Mouse (Mus musculus) spleen, adult 2 months (tissue): ENCODE measurements around the gene Vangl2.

Source experiments
- CTCF ChIP-seq: fragments of 200-500 bp; IDR thresholded peaks from 2 replicates; pipeline ENCODE4 v1.5.1; 2011; ENCODE audit warnings: mild to moderate bottlenecking, inconsistent platforms; ENCODE audit not compliant: insufficient read depth, insufficient read length, insufficient replicate concordance; ENCODE audit errors: extremely low read depth
- POLR2A ChIP-seq: fragments of 200-500 bp; IDR thresholded peaks from 2 replicates; pipeline ENCODE4 v1.6.1; 2011; ENCODE audit warnings: low read depth, low read length, inconsistent platforms

DNA sequence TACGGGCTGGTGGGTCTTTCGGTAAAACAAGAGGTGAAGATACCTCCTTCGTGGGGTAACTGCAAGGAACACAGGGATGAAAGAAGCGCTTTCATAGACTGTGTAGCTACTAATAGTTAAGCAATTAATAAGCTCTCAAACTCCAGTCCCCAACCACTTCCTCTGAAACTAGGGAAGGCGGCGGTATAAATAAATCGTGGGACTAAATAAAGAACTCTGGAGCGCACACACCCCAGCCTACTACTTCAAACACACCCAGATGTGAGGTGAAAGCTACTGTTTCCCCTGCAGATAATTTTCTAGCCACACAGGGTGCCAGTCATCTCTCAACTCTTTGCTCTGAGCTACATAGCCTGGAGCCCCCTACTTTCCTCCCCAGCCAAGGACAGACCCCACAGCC is 12.2 kb downstream of the Vangl2 start:
- TF ChIP-seq CTCF (no peak), POLR2A (no peak)
